Mouse (Mus musculus): ENCODE data around the gene Lrfn2. TPM values are rescaled to one million over a fixed set of nuclear protein-coding genes. Genes with fewer than 3 reads are reported as not detected.

Lrfn2 gene
- total and polyA plus RNA-seq, 3 experiments, result not detected

GRCm38 (mm10) chr17:49009384-49010073, 77.3 kb downstream of the Lrfn2 start:
- TF ChIP-seq SIN3A (IDR thresholded peaks at IDR 0.05; ENCODE audit: low read length), result no peak
- TF ChIP-seq ZNF384 (IDR thresholded peaks at IDR 0.05; ENCODE audit: low read depth, low read length), result no peak
- TF ChIP-seq EP300 (IDR thresholded peaks at IDR 0.05; ENCODE audit: low read length), result no peak
- TF ChIP-seq ETS1 (conservative IDR thresholded peaks at IDR 0.05; ENCODE audit: low read depth, low read length), result no peak
- Histone ChIP-seq H3K27ac (ENCODE audit: insufficient read depth, low read depth) (no peak overlapping the region), H3K4me3 (replicated peaks in 1 of 3; ENCODE audit: low read depth in 2 of 3, low read length in 2 of 3, poor library complexity in 1 of 3) (no peak overlapping the region), H3K36me3 (replicated peaks in 1 of 2; ENCODE audit: control insufficient read depth in 1 of 2, insufficient read depth in 1 of 2, low read length in 1 of 2) (no peaks in the 10 kb centered on the region), H3K79me2 (replicated peaks; ENCODE audit: control insufficient read depth, extremely low read depth, insufficient read depth, poor library complexity, severe bottlenecking) (no peaks in the 10 kb centered on the region), H3K4me2 (ENCODE audit: insufficient read depth, low read depth, poor library complexity, severe bottlenecking) (no peak overlapping the region), H3K27me3 (replicated peaks) (no peaks in the 10 kb centered on the region), H3K9me3 (replicated peaks; ENCODE audit: low read length) (peaks cover 83% of the 10 kb centered on the region), H3K4me1 (ENCODE audit: control insufficient read depth in 1 of 2, insufficient read depth in 2 of 2) (no peaks in the 10 kb centered on the region), H3K9ac (ENCODE audit: insufficient read depth, low read depth) (no peak overlapping the region)
- DNase-seq (ENCODE audit: extremely low read depth), result no peak
- dilution Hi-C loops (cut with MboI; ENCODE audit: extremely low pct_ligation_motif_present, extremely low pct_unique_long_range_greater_than_20kb, low sequenced_read_pairs) (no loop called here), in situ Hi-C loops (cut with MboI; ENCODE audit: low pct_ligation_motif_present, low pct_unique_long_range_greater_than_20kb, low sequenced_read_pairs) (no loop called here)

DNA sequence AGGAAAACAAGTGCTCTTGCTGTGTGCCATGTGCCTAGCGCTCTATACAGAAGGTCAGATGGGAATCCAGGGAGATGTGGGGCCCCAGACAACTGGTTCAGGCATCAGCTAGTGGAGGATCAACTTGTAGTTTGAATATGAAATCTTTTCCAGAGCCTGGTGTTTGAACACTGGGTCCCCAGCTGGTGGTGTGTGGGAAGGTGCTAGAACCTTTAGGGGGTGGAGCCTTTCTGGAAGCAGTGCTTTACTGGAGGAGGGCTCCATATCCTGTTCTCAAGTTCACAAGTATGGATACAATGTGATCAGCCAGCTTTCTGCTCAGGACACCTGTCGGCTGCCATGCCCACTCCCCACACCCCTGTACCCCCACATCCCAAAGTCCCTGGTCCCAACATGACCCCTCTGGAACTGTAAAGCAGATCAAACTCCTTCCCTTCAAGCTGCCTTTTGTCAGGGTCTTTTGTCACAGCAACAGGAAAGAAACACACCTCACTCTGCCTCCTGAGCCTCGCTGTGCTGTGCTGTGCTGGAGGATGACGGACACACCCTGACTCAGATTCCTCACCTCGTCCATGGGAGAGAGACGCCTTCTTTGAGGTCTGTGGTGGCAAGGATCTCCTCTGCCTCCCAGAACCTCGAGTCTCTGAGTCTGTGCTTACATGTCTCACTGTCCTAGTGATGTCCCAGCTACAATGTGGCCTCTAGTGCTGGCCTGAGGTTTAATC, 81.9 kb downstream of the Lrfn2 start:
- dilution Hi-C loops (cut with MboI; ENCODE audit: extremely low pct_ligation_motif_present, extremely low pct_unique_long_range_greater_than_20kb, low sequenced_read_pairs) (no loop called here), in situ Hi-C loops (cut with MboI; ENCODE audit: low pct_ligation_motif_present, low pct_unique_long_range_greater_than_20kb, low sequenced_read_pairs) (no loop called here)
- H3K27me3 ChIP-seq (replicated peaks), result no peaks in the 10 kb centered on the region
- H3K4me3 ChIP-seq (replicated peaks in 1 of 3; ENCODE audit: low read depth in 2 of 3, low read length in 2 of 3, poor library complexity in 1 of 3), result no peak overlapping the region
- peaks cover 86% of the 10 kb centered on the region for H3K9me3 ChIP-seq (replicated peaks; ENCODE audit: low read length)
- no peaks in the 10 kb centered on the region for H3K36me3 ChIP-seq (replicated peaks in 1 of 2; ENCODE audit: control insufficient read depth in 1 of 2, insufficient read depth in 1 of 2, low read length in 1 of 2)
- H3K79me2 ChIP-seq (replicated peaks; ENCODE audit: control insufficient read depth, extremely low read depth, insufficient read depth, poor library complexity, severe bottlenecking), result no peaks in the 10 kb centered on the region
- H3K4me1 ChIP-seq (ENCODE audit: control insufficient read depth in 1 of 2, insufficient read depth in 2 of 2), result no peaks in the 10 kb centered on the region
- H3K9ac ChIP-seq (ENCODE audit: insufficient read depth, low read depth), result no peak overlapping the region
- DNase-seq (ENCODE audit: extremely low read depth), result no peak
- no peak for TF ChIP-seq ZNF384 (IDR thresholded peaks at IDR 0.05; ENCODE audit: low read depth, low read length)
- TF ChIP-seq ZKSCAN1 (IDR thresholded peaks at IDR 0.05; ENCODE audit: borderline replicate concordance, low read depth, low read length), result no peak
- no peak for TF ChIP-seq NRF1 (IDR thresholded peaks at IDR 0.05; ENCODE audit: low read depth, low read length)
- no peak for TF ChIP-seq JUN (IDR thresholded peaks at IDR 0.05; ENCODE audit: insufficient read depth, low read depth, low read length)
- TF ChIP-seq GABPA (IDR thresholded peaks at IDR 0.05; ENCODE audit: insufficient replicate concordance, low read depth, low read length), result no peak
- no peak for TF ChIP-seq MYC (IDR thresholded peaks at IDR 0.05; ENCODE audit: low read depth, low read length)
- TF ChIP-seq IRF4 (IDR thresholded peaks at IDR 0.05; ENCODE audit: low read depth, low read length), result no peak
- no peak for TF ChIP-seq EP300 (IDR thresholded peaks at IDR 0.05; ENCODE audit: low read length)
- no peak for TF ChIP-seq UBTF (IDR thresholded peaks at IDR 0.05; ENCODE audit: low read depth, low read length)
- no peak for TF ChIP-seq POLR2A (IDR thresholded peaks at IDR 0.05; ENCODE audit: low read depth, low read length)
- H3K4me2 ChIP-seq (ENCODE audit: insufficient read depth, low read depth, poor library complexity, severe bottlenecking), result no peak overlapping the region
- no peak overlapping the region for H3K27ac ChIP-seq (ENCODE audit: insufficient read depth, low read depth)
